Mouse (Mus musculus) right cerebral cortex, postnatal 36 days (tissue): ENCODE measurements around the gene March10.

Source experiments
- DNase-seq, 2 experiments: peaks; one replicate each; pipeline ENCODE4 v3.0.0; 2022; ENCODE audit warnings: low spot score in 2 of 2, mixed read lengths in 1 of 2

March10 gene

DNA sequence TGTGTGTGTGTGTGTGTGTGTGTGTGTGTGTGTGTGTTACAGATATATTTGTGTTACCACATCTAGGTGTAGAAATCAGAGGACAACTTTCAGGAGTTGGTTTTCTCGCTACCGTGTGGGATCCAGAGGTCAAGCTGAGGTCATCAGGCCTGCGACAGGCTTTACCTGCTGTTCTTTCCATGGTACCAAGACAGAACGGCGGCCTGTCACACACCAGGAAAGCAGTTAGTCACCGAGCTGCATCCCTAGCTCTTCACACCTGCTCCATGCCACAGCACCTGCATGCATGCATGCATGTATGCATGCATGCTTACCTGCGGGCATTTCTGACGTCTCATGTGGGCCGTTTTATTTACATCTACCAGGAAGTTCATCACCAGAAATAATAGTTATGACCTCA lies 9.0 kb upstream of the March10 start:
- no peak for DNase-seq

- DNase-seq: no peak
Measured at GRCm38 (mm10) chr11:105464430-105464967, 8.0 kb upstream of the March10 start.

DNA sequence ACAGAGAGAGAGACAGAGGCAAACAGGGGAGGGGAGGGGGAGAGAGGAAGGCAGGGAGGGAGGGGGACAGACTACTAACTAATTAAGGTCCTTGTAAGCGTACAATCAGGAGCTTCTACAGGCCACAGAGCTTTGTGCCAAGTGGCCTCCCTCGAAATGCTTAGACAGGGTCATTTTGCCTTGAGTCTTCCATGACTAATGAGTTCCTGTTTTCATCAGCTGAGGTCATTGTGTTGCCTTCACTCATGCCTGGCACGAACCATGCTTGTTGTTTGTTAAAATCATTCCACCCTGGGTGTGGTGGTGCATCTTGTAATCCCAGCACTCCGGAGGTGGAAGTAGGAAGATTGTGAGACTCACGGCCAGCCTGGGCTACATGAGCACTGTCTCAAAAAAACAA lies 3.4 kb upstream of the March10 start:
- no peak for DNase-seq

GRCm38 (mm10) chr11:105457041-105457440 lies 506 bp upstream of the March10 start:
- DNase-seq: no peak

DNA sequence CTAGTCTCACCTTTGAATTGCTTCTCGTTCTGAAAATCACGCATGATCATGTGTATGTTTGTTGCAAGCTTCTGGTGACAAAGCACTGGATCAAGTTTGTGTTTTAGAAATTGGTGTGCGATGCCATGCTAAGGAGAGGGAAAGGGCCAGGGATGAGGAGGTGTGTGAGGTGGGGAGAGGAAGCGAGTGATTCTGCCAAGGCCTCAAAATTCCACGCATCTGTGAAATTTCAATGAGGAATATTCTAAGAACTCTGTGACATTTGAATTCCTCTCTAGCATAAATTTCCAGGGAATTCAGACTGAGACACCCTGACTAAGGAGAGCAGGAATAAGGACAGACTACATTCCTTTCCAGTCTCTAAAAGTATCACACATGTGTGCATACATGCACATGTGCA lies 1.4 kb downstream of the March10 start:
- no peak for DNase-seq

DNA sequence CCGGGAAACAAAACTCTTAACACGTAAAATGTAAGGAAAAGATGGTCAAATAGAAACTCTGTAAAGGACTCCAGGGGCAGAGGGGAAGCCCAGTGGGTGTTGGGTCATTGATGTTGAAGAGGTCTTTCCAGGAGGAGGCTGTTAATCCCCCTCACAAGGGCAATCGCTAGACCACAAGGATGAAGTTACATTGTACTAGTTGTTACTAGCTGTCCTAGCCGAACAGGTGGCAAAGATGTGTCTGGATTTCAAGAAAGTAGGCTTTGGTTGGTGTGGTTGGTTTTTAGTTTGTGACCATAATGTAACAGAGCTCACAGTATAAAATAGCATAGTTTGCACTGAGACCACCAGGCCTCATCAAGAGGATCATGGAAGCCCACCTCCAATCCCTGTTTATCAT lies 3.5 kb downstream of the March10 start:
- no peak for DNase-seq

DNA sequence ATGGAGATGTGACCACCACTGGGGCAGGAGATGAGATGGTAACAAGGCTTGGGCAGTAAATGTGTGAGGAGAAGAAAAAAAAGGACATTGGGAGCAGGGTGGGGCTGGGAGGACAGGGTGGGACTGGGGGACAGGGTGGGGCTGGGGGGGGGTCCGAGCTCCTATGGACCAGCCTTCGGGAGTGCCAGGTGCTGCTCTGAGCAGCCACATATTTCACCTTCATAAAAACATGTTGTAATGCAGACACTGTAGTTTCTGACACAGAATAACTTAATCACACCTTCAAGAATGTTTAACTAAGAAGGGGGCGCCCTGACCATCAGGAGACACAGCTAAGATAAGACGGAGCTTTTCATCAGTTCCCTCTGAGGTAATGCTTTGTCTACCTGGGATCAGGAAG lies 4.0 kb downstream of the March10 start:
- no peak for DNase-seq

DNA sequence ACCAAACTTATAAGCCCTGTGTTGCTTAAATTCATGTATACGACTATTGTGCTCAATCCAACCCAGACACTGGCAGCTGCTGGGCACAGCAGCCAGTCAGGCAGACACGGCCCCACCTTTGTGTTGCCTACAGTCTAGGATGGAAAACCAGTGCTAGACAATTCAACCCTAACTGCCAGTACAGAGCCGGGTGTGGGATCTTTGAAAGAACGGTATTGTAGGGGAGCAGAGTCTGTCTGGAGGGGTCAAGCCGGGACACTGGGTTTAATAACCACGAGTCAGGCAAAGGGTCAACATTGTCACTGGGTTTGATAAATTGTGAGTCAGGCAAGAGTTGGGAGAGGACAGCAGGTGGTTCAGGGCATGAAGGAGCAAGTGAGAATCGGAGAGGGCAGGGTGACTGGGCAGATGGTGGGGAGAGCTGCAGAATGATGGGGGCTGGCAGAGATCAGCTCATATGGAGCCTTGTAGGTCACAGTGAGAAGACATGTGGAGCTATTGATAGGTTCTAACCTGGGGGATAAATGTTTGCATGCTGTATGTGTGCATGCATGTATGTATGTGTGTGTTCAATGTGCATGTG lies 4.9 kb downstream of the March10 start:
- no peak for DNase-seq

DNA sequence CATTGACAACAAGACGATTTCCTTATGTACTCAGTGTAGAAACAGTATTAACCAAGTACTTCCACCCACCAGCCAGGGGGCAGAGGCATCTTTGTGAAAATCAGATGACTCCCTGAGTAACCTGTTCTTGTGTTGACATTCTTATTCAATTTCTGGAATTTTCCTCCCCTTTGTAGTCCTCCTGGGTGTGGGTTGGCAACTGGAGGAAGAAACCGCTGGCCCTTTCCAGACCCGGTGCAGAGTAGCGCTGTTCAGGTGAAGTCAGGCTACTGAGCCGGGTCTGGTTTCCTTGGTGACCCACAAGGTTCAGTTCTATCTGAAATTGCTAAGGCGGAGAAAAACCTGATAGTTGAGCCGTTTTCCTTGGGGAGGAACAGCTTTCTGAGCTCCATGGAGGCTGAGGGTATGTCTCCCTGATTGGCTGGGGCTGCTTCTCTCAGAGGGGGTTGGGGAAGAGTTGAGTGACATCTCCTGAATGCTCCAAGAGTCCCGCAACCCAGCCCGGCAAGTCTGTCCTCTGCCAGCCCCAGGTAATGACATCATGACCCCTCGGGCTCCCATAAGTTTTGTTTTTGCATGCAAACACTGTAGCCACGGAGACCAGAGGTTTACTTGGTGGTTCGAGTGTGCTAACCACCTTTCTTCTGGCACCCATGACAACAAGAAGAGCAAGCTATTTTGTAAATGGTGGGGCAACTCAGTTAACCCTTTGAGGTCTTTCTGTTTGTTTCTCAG lies 6.8 kb downstream of the March10 start:
- DNase-seq: no peak

DNA sequence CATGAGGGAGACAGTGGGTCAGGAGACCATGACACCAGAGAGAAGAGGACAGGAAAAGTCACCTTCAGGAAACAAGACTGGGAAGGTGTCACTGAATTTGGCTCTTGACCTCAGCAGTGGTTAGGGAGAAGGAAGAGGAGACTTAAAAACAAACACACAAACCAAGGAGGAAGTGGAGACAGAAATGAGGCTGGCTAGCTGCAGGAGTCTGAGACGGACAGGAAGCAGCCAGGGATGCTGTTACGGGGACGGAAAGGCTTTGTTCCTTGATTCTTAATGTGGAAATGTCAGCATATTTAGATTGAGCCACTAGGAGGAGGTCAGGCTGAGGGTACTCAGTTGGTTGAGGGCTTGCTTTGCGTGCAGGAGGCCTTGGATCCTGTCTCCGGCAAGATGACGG lies 8.9 kb downstream of the March10 start:
- no peak for DNase-seq

DNA sequence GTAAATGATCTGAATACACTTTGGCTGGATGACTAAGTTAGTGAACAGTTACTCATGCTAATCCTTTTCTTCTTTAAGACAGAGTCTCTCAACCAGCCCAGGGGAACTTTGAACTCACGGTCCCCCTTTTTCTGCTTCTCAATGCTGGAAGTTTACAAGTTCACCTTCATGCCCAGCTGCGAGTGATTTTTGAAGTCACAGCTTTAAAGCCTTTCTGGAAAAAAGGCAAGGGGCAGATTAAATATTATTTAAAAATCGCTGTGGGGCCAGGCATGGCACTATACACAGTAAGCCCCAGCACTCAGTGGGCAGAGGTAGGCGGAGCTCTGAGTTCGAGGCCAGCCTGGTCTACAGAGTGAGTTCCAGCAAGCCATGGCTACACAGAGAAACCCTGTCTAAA lies 10.3 kb downstream of the March10 start:
- no peak for DNase-seq

DNA sequence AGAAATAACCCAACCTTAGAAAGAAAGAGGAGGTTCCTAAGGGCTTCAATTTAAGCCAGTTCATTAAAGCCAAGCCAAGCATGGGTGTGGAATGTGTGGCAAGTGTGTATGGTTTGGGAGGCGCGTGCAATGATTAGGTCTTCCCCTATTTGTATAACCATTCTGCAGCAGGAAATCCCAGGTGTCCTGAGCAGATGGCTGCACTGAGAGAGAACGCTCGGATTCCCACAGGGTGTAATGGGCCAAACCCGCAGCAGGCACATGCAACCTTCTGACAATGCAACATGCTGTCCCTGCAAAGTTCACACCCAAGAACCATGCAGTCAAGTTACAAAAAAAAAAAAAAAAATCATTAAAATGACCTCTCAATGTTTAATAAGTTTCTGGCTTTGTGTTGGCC lies 10.8 kb downstream of the March10 start:
- no peak for DNase-seq

- no peak for DNase-seq
Measured at GRCm38 (mm10) chr11:105444929-105445328, 11.6 kb downstream of the March10 start.

DNA sequence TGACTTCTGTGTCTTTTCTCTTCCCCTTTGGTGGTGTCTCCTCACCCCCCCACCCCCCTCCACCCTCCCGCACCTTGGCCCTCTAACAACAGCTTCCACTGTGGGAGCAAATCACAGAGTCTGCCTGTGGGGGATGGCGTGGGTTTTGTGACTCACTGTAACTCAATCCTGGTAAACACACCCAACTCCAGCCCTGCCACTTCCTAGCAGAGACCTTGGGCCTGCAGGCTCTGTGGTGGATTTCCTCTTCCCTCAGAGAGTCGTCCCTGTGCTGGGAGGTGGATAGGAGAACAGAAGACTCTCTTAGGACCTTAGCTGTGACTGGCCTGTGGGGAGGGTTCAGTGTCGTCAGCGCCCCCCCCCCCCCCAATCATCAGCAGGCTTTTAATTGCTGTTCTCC lies 13.0 kb downstream of the March10 start:
- DNase-seq: no peak

DNA sequence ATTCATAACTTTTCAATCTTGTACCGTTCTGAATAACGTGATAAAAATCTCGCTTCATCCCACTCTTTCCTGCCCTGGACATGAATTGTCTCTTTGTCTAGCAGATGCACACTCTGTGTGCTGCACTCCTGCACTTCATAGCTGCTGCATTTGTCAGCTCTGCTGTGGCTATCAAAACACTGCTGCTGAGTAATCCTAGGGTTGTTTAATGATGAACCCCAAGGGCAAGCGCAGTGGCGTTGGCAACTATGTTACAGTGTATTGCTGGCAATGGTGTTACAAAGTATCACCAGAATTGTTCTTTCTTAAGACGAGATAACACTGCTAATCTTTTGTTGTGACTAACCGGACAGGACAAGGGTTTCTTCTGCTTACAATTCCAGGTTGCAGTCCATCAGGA lies 16.7 kb downstream of the March10 start:
- DNase-seq: no peak

GRCm38 (mm10) chr11:105438907-105439306 lies 17.6 kb downstream of the March10 start:
- DNase-seq: no peak

- no peak for DNase-seq
Measured at GRCm38 (mm10) chr11:105426441-105426840, 30.1 kb downstream of the March10 start.

DNA sequence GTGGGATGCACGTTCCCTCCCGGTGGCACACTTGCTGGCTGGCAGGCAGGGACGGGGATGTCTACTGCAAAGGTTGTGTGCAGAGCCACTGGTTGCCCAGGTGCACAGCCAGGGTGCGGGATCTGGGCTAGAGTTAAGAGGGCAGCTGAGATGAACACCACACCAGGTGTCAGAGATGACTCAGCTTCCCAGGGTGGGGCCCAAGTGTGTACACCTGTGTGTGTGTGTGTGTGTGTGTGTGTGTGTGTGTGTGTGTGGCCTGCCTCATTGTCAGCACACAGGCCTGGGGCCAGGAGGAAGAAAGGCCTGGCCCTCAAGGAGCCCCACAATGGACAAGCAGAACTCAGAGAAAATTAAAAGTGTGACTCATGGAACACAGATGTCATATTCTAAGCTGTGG lies 31.9 kb downstream of the March10 start:
- DNase-seq: no peak

GRCm38 (mm10) chr11:105420671-105421450 lies 35.7 kb downstream of the March10 start:
- DNase-seq: peak; percentile 80 to 85

GRCm38 (mm10) chr11:105419946-105420345 lies 36.6 kb downstream of the March10 start:
- peak in 1 of 2 experiments; percentile 14 for DNase-seq

GRCm38 (mm10) chr11:105414009-105414408 lies 42.5 kb downstream of the March10 start:
- no peak for DNase-seq

DNA sequence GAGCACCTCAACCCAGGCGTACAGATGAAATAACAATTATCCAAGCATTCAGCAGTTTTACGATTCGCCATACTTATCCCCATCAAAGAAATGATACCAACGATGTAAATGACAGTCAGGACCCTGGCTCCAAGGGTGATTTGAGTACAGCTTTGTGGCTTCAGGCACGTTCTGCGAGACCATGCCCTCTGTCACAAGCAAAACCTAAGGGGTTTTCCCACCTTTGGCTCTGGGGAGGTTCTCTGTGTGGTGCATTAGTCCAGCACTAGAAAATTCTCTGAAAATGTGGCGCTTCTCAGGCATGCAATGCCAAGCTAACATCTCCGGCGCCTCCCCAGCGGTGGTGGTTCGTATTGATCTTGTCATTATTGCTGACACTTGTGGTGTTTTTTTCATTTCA lies 47.1 kb downstream of the March10 start:
- DNase-seq: no peak
